Mouse (Mus musculus) thymus, postnatal 14 days (tissue): ENCODE measurements around the gene Tctn1.

Experiments used
- DNase-seq: peaks from one replicate; pipeline ENCODE4 v3.0.0; 2021

Tctn1 gene

GRCm38 (mm10) chr5:122263933-122264905, at the start of gene Tctn1:
Gene Tctn1 (minus strand): TSS chr5:122264460.
- DNase-seq = peak; percentile 93

GRCm38 (mm10) chr5:122312942-122313684, 48.9 kb upstream of the Tctn1 start:
- DNase-seq = peak; percentile 73

- DNase-seq = no peak
Measured at GRCm38 (mm10) chr5:122312346-122312745, 48.1 kb upstream of the Tctn1 start.

- peak; percentile 84 for DNase-seq
Measured at GRCm38 (mm10) chr5:122311692-122312091, 47.4 kb upstream of the Tctn1 start.

- DNase-seq = peak; percentile 79
Measured at GRCm38 (mm10) chr5:122310699-122311098, 46.4 kb upstream of the Tctn1 start.

GRCm38 (mm10) chr5:122306536-122306935, 42.3 kb upstream of the Tctn1 start:
- DNase-seq = no peak

- no peak for DNase-seq
Measured at GRCm38 (mm10) chr5:122305472-122305871, 41.2 kb upstream of the Tctn1 start.

- DNase-seq = no peak
Measured at GRCm38 (mm10) chr5:122304541-122304940, 40.3 kb upstream of the Tctn1 start.

- DNase-seq = no peak
Measured at GRCm38 (mm10) chr5:122303937-122304336, 39.7 kb upstream of the Tctn1 start.

- no peak for DNase-seq
Measured at GRCm38 (mm10) chr5:122302810-122303745, 38.8 kb upstream of the Tctn1 start.

GRCm38 (mm10) chr5:122300071-122300518, 35.8 kb upstream of the Tctn1 start:
- DNase-seq = no peak

- DNase-seq = peak; percentile 70
Measured at GRCm38 (mm10) chr5:122295113-122295935, 31.1 kb upstream of the Tctn1 start.

GRCm38 (mm10) chr5:122294219-122294735, 30.0 kb upstream of the Tctn1 start:
- DNase-seq = peak; percentile 44

- DNase-seq = no peak
Measured at GRCm38 (mm10) chr5:122293131-122293530, 28.9 kb upstream of the Tctn1 start.

- DNase-seq = peak; percentile 52
Measured at GRCm38 (mm10) chr5:122291553-122292339, 27.5 kb upstream of the Tctn1 start.

GRCm38 (mm10) chr5:122291149-122291548, 26.9 kb upstream of the Tctn1 start:
- peak; percentile 65 for DNase-seq

GRCm38 (mm10) chr5:122288147-122288811, 24.0 kb upstream of the Tctn1 start:
- peak; percentile 54 for DNase-seq

GRCm38 (mm10) chr5:122287026-122287425, 22.8 kb upstream of the Tctn1 start:
- DNase-seq = no peak

- DNase-seq = peak; percentile 63
Measured at GRCm38 (mm10) chr5:122286191-122286590, 21.9 kb upstream of the Tctn1 start.

- DNase-seq = no peak
Measured at GRCm38 (mm10) chr5:122285767-122286150, 21.5 kb upstream of the Tctn1 start.
